Mouse (Mus musculus) G1E-ER4 (cell line): ENCODE measurements around the gene Slc16a7. TPM values are rescaled to one million over a fixed set of nuclear protein-coding genes. Genes with fewer than 3 reads are reported as not detected.

Experiments used
- GATA1 ChIP-seq: IDR thresholded peaks from one replicate; pipeline ENCODE4 v1.8.0; 2012; ENCODE audit warnings: low read length, inconsistent platforms
- polyA plus RNA-seq: library from polyadenylated mRNA; stranded (reverse); fragments of >175 nt; gene quantifications from 2 replicates; pipeline ENCODE4 v1.2.3, GENCODE M21; 2012

Gene Slc16a7
- polyA plus RNA-seq, 1 experiment, result not detected

DNA sequence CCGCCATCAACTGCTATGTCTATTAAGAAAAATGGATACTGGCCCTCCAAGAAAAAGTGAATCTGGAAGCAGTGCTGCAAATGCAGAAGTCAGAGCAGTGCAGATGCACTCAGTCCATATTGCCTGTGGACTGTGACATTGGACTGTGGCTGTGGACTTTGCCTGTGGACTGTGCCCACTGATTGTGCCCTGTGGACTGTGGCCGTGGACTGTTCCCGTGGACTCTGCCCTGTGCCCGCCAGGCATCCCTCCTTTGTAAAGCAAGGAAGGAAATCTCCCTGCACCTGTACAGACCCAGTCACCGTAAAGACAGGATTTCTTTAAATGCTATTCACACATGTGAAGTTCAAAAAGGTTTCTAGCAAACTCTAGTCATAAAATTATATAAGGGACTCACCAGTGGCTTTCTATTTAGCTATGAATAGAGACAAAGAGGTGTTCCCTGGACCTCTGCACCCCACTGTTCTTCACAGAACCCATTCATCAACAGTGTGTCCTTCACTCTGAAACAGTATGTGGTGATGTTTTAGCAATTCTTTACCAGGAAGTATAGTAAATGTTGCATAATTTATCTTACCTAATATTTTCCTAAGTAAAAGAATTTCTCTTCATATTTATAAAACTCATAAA lies 114.6 kb downstream of the Slc16a7 start:
- no peak for TF ChIP-seq GATA1

DNA sequence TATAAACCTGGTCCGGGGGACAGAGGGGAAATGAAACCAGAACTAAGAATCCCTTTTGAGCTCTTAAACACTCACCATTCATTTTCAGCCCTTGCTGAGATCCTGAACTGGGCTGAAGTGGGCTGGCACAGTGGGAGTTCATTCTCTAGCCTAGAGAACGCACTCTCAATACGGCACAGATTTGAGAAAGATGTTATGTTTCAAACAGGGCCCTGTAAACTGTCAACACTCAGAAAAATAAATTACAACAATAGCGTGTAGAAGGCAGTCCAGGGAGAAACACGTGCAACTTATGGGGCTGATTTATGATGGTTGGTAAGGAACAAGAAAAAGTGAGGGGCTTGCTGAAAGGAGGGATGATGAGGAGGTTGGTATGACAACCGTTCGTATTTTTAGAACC lies 115.5 kb downstream of the Slc16a7 start:
- no peak for TF ChIP-seq GATA1

DNA sequence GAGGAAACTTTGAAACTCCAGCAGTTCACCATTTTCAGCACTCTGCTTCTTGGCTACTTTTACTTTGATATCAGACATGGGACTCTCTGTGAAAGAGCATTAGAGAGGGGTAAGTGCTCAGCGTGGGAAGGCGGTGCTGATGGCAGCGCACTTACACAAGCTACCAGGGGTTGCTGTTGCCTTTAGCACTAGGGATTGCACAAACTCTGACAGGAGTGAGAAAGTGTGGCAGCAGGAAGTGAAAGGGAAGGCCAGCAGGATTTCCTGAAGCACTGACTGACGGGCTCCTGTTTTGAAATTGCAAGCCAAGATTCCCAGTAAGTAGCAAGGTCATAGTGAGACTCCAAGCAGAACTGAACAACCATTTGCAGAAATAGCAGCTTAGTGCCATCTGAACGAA lies 117.8 kb downstream of the Slc16a7 start:
- TF ChIP-seq GATA1, result no peak

DNA sequence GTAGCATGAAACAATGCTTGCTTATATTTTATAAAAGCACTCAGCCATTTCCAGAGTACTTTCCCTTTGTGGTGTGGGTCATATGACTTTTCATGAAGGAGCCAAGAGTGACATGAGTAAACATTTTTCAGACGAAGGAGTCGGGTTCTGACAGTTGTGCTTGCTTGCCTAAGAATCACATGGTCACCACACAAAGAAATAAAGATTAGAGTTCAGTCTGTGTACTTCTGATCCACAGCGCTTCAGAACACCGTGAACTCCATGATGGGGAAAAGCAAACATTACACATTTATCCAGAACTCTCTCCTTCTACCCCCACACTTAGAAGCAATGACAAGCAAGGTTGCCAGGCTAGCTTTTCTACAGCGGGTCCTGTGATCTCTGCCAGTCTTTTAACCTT lies 119.0 kb downstream of the Slc16a7 start:
- no peak for TF ChIP-seq GATA1

DNA sequence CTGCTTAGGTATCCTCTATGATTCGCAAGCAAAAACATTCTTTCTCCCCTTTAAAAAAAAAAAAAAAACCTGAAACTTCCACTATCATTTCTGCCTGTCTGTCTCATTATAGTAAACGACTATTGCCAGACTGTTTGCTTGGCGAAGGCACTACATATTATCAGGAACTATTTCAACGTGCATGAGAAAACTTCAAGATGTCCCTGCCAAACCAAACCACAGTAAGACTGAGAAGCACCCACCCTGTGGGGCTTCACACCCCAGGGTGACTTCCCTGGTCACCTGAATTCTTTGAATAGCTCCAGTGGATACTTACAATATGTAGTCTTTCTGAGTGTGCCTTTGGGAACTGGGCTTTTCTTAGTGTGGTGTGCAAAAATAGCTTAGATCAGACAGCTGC lies 122.9 kb downstream of the Slc16a7 start:
- TF ChIP-seq GATA1, result no peak

DNA sequence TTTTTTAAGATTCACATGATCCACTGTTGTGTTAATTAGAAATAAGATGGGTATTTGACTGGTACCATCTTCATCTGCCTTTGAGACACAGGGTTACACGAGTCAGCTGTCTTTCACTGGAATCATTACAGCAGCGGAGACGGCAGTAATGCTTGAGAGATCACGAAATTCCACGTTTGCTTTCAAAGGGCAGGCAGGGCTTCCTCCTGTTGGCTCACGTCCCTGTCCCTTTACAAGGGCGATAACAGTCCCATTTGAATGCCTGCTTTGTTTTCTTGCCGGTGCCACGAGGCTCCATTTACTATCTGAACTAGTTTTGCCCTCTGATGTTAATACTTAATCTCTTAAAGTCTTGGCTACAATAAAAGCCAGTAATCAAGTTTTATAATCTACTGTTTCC lies 123.4 kb downstream of the Slc16a7 start:
- TF ChIP-seq GATA1, result no peak

DNA sequence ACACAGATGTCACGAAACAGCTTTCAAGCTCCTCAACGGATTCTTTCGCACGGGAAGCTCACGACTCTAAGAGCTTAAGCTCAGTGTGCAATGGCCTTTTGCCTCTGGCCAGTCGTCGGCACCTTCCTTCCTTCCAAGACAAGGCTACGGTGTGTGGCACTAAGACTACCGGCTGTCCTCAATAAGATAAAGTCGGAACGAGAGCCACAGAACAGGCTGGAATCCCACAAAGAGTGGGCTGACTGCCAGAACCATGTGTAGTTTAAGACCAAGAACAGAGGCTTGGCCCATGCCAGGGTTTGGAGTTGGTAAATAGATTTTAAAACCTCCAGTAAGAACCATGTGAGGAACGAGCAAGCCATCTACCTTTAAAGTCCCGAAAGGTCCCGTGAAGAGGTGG lies 123.8 kb downstream of the Slc16a7 start:
- no peak for TF ChIP-seq GATA1

DNA sequence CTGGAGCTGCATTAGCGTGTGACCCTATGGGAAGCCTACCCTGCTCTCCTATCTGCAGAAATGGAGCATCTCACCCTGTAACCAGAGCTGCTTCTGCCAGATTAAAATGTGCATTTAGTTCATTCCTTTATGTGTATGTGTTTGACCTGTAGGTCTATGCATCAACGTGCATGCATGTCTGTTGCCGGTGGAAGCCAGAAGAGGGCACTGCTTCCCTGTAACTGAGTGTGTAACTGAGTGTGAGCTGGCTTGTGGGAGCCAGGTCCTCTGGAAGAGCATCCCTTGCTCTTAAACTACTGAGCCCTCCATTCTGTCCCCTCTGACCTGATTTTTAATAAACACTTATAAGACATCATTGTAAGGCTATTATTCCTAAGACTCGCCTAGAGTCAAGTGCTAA lies 124.3 kb downstream of the Slc16a7 start:
- no peak for TF ChIP-seq GATA1

DNA sequence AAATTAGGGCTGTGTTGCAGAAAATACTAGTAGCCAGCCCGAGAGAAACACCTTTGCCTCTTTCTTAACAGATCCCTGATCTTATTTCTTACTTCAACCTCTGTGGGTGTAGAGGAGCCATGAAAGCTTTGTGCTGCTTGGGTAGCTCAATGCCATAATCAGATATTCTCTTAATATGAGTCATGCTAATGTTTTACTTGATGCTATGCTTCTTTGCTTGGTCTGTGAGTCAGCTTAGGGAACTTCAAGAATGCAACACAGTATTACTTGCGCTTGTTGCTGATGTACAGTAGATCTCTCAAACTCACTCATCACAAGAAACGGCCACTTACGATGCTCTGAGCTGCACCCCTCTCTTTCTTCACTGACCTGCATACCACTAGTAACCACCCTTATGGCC lies 133.4 kb downstream of the Slc16a7 start:
- no peak for TF ChIP-seq GATA1

DNA sequence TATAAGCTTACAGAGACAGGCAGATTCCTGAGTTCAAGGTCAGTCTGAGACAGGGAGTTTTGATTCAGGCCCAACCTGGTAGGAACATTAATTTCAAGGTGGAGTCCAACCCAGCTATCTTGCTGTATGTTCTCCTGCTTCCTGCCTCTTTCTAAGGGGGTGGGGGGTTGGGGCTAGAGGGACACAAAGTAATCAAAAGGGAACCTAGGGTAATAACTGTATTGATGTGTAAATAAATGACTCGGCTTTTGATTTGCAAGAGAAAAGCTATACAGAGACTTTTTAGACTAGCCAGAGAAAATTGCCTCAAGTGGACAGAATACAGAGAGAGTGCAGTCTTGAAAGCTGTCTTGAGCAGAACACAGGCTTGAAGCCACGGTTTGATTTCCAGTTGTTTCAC lies 174.7 kb downstream of the Slc16a7 start:
- TF ChIP-seq GATA1, result no peak

DNA sequence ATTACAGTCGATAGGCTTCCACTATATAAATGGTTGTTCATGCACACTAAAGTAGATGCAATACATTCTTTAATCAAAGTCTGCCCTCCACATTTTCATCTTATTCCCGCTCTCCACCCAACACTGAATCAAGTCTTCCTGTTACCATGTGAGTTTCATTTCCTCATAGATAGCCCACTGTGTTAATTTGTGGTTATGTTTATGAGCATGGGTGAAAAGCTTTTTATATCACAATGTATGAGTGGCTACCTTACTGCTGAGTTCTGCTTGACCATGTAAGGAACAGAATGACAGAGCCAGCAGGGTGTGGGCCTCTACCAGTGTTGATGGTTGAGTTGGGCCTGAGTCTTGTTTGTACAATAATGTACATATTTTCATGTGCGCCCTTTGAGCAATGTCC lies 175.5 kb downstream of the Slc16a7 start:
- TF ChIP-seq GATA1, result no peak

DNA sequence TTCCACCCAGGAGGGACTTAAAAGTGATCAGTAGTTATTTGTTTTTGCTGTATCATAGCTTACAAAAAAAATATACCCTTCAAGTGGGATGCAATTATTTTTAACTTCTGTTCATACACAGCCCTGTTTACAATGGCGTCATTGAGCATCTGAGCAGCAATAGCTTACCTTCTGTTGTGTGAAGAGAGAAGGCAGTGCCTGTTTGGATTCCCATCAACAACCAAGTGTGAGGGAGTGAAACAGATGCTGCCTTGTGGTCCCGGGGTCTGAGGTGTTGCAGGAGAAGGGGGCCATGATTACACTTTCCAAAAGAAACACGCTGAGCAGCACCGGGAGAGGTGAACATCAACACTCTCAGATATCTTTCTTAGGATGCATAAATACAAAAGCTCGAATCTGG lies 201.7 kb downstream of the Slc16a7 start:
- no peak for TF ChIP-seq GATA1

DNA sequence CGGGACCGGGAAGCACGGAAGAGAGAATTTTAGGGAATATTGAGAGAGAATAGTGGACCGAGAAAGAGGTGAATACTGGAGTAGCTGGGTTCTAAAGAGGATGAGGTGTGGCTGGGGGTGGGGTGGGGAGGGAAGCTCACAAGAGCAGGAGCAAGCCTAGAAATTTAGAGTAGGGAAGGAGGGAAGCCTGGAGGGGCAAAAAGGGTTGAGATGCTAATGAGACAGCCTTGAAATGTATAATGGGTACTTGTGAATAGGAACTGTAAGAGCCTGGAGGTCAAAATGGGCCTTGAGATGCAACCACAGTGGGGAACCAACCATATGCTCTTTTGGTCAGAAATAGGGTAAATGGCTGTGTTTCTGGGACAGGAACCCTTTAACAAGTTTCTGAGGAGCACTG lies 203.9 kb downstream of the Slc16a7 start:
- TF ChIP-seq GATA1, result no peak

DNA sequence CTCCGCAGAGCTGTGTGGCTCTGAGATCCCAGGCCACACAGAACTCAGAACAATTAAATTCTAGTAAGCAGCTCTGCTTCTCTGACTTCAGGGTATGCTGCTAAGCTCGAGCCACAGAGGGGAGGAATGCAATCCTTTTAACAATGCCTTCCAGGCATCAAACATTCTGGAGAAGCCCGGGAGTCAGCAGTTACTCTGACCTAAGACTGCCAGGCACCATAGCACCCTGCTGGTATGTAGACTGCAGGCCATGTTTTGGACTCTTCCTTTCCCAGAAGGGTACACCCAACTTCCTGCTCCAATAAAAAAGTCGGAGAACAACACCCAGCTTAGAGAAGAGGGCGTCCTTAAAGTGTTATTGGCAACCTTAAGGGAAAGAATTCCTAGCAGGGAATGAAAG lies 205.1 kb downstream of the Slc16a7 start:
- TF ChIP-seq GATA1, result no peak

DNA sequence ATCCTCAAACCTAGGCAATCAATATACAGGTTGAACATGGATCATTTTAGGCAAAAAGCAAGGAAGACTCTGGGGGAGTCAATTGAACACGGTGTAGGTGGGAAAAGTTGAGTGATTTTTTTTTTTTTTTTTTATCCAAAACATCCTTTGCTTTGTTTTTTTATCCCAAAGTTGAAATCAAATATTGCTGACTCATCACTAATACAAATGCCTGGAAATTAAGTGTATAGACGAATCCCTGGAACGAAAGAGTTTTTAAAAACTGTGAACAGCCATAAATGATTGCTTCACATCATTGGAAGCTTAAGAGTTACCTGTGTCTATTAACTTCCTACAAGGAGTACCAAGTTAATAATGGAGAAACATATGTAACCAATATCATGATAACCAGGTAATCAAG lies 206.7 kb downstream of the Slc16a7 start:
- no peak for TF ChIP-seq GATA1

DNA sequence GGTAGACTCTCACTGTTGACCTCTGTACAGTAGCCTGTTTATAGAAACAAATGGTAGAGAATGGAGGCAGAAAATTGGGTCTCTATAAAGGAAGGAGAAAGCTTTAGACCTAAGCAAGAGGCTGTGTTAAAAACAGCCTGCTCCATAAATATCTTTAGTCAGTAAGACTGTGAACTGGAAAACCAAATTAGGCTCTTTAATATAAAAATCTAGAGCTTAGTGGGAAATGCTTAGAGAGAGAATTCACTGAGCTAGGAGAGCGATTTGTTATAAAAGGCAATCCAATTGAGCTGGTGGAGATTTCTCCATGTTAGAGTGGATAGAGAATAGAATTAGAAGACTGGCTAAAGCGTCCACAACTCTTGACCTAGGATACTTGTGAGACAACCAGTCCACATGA lies 211.5 kb downstream of the Slc16a7 start:
- no peak for TF ChIP-seq GATA1

DNA sequence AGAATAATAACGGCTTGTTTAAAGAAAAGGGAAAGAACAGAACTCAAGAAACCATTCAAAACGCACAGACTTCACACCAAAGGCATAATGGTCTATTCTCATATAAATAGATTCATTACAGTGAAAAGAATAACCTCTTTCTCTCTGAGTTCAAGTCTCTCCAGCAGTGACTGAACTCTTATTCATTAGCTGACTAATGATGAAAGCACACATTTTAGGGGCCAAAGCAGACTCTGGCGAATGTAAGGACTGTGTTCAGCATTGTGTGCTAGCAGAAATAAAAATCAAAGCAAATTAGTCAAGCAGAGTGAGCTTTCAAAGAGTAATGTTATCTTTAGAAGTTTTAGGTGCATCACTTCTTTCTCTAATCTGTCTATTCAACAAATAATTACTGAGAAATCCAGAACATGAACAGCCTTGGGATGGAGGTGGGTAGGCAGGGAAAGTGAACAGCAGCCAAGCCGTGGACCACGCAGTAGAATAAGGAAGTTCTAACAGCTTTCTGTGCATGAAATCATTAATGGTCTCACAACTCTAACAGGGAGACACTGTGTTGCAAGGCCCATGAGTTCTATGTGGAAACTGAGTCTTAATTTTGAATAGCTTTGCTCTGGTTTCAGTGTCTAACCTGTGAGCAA lies 214.1 kb downstream of the Slc16a7 start:
- TF ChIP-seq GATA1, result no peak

DNA sequence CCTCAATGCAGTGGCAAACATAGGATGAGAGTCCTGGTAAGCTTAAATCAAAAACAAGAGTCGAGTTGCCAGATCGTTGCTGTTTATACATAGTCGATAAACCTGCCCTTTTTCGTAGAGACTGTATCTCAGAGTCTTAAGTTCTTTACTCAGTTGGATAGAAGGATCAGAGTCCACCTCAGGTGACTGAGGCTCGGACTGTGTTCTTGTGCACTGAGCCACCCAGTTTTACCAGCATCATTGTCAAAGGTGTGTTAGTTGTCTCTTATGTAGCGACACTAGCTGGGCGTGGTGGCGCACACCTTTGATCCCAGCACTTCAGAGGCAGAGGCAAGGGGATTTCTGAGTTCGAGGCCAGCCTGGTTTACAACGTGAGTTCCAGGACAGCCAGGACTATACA lies 217.6 kb downstream of the Slc16a7 start:
- TF ChIP-seq GATA1, result no peak
